Mouse (Mus musculus): Measurements from ENCODE around the gene Rad54l. TPM values are rescaled to one million over a fixed set of nuclear protein-coding genes. Genes with fewer than 3 reads are reported as not detected.

Gene Rad54l
- polyA plus RNA-seq, 1 experiment: 2.7 TPM

GRCm38 (mm10) chr4:116125803-116126386 is 2.4 kb upstream of the Rad54l start:
- DNase-seq (ENCODE audit: low read depth in 1 of 2, low spot score in 2 of 2): no peak
- Histone ChIP-seq H3K27me3 (ENCODE audit: control insufficient read depth, insufficient read depth, low read length) (no peaks in the 10 kb centered on the region), H3K4me3 (ENCODE audit: extremely low read depth, insufficient read depth, insufficient read length) (no peak overlapping the region), H3K27ac (ENCODE audit: insufficient read depth, low read length) (no peak overlapping the region), H3K36me3 (ENCODE audit: control insufficient read depth, insufficient read depth, low read length) (no peaks in the 10 kb centered on the region), H3K4me1 (ENCODE audit: control insufficient read depth, insufficient read depth, insufficient read length) (peaks cover 6% of the 10 kb centered on the region; the same call in 1 of the 2 replicates)
- TF ChIP-seq POLR2A (IDR thresholded peaks at IDR 0.05; ENCODE audit: low read depth, low read length) (no peak), CTCF (IDR thresholded peaks at IDR 0.05; ENCODE audit: extremely low read depth, insufficient read depth, insufficient read length, insufficient replicate concordance) (no peak)
- WGBS: 87% methylated on average over 4 of the region's 4 CpGs

- H3K36me3 ChIP-seq (ENCODE audit: control insufficient read depth, insufficient read depth, low read length): no peaks in the 10 kb centered on the region
- H3K4me1 ChIP-seq (ENCODE audit: control insufficient read depth, insufficient read depth, insufficient read length): peaks cover 6% of the 10 kb centered on the region; the same call in 1 of the 2 replicates
- H3K4me3 ChIP-seq (ENCODE audit: extremely low read depth, insufficient read depth, insufficient read length): no peak overlapping the region
- no peak for DNase-seq (ENCODE audit: low read depth in 1 of 2, low spot score in 2 of 2)
- no peak for TF ChIP-seq POLR2A (IDR thresholded peaks at IDR 0.05; ENCODE audit: low read depth, low read length)
- TF ChIP-seq CTCF (IDR thresholded peaks at IDR 0.05; ENCODE audit: extremely low read depth, insufficient read depth, insufficient read length, insufficient replicate concordance): no peak
- H3K27ac ChIP-seq (ENCODE audit: insufficient read depth, low read length): no peak overlapping the region
- 3% methylated on average over 1 of the region's 1 CpGs for WGBS
- H3K27me3 ChIP-seq (ENCODE audit: control insufficient read depth, insufficient read depth, low read length): no peaks in the 10 kb centered on the region
Measured at GRCm38 (mm10) chr4:116122762-116123161, 728 bp downstream of the Rad54l start.

GRCm38 (mm10) chr4:116111486-116111885 is 12.0 kb downstream of the Rad54l start:
- no peak overlapping the region for H3K27ac ChIP-seq (ENCODE audit: insufficient read depth, low read length)
- no peaks in the 10 kb centered on the region for H3K36me3 ChIP-seq (ENCODE audit: control insufficient read depth, insufficient read depth, low read length)
- TF ChIP-seq POLR2A (IDR thresholded peaks at IDR 0.05; ENCODE audit: low read depth, low read length): no peak
- H3K27me3 ChIP-seq (ENCODE audit: control insufficient read depth, insufficient read depth, low read length): no peaks in the 10 kb centered on the region
- no peak for DNase-seq (ENCODE audit: low read depth in 1 of 2, low spot score in 2 of 2)
- H3K4me3 ChIP-seq (ENCODE audit: extremely low read depth, insufficient read depth, insufficient read length): no peak overlapping the region
- no peaks in the 10 kb centered on the region for H3K4me1 ChIP-seq (ENCODE audit: control insufficient read depth, insufficient read depth, insufficient read length)
- WGBS: 95% methylated on average over 2 of the region's 2 CpGs

GRCm38 (mm10) chr4:116110695-116111094 is 12.8 kb downstream of the Rad54l start:
- no peak for DNase-seq (ENCODE audit: low read depth in 1 of 2, low spot score in 2 of 2)
- Histone ChIP-seq H3K27ac (ENCODE audit: insufficient read depth, low read length) (no peak overlapping the region), H3K4me1 (ENCODE audit: control insufficient read depth, insufficient read depth, insufficient read length) (no peaks in the 10 kb centered on the region), H3K27me3 (ENCODE audit: control insufficient read depth, insufficient read depth, low read length) (no peaks in the 10 kb centered on the region), H3K4me3 (ENCODE audit: extremely low read depth, insufficient read depth, insufficient read length) (no peak overlapping the region), H3K36me3 (ENCODE audit: control insufficient read depth, insufficient read depth, low read length) (no peaks in the 10 kb centered on the region)
- 96% methylated on average over 6 of the region's 6 CpGs for WGBS
- TF ChIP-seq CTCF (IDR thresholded peaks at IDR 0.05; ENCODE audit: extremely low read depth, insufficient read depth, insufficient read length, insufficient replicate concordance): no peak
- no peak for TF ChIP-seq POLR2A (IDR thresholded peaks at IDR 0.05; ENCODE audit: low read depth, low read length)

- Histone ChIP-seq H3K27me3 (ENCODE audit: control insufficient read depth, insufficient read depth, low read length) (no peaks in the 10 kb centered on the region), H3K4me3 (ENCODE audit: extremely low read depth, insufficient read depth, insufficient read length) (no peak overlapping the region), H3K4me1 (ENCODE audit: control insufficient read depth, insufficient read depth, insufficient read length) (no peaks in the 10 kb centered on the region), H3K27ac (ENCODE audit: insufficient read depth, low read length) (no peak overlapping the region), H3K36me3 (ENCODE audit: control insufficient read depth, insufficient read depth, low read length) (peaks cover 3% of the 10 kb centered on the region; the same call in 1 of the 2 replicates)
- DNase-seq (ENCODE audit: low read depth in 1 of 2, low spot score in 2 of 2): no peak
- WGBS: 95% methylated on average over 5 of the region's 5 CpGs
- TF ChIP-seq CTCF (IDR thresholded peaks at IDR 0.05; ENCODE audit: extremely low read depth, insufficient read depth, insufficient read length, insufficient replicate concordance) (no peak), POLR2A (IDR thresholded peaks at IDR 0.05; ENCODE audit: low read depth, low read length) (no peak)
Measured at GRCm38 (mm10) chr4:116105278-116105677, 18.2 kb downstream of the Rad54l start.

- Histone ChIP-seq H3K27ac (ENCODE audit: insufficient read depth, low read length) (no peak overlapping the region), H3K27me3 (ENCODE audit: control insufficient read depth, insufficient read depth, low read length) (no peaks in the 10 kb centered on the region), H3K36me3 (ENCODE audit: control insufficient read depth, insufficient read depth, low read length) (peaks cover 20% of the 10 kb centered on the region), H3K4me1 (ENCODE audit: control insufficient read depth, insufficient read depth, insufficient read length) (no peaks in the 10 kb centered on the region), H3K4me3 (ENCODE audit: extremely low read depth, insufficient read depth, insufficient read length) (no peak overlapping the region)
- no peak for TF ChIP-seq CTCF (IDR thresholded peaks at IDR 0.05; ENCODE audit: extremely low read depth, insufficient read depth, insufficient read length, insufficient replicate concordance)
- TF ChIP-seq POLR2A (IDR thresholded peaks at IDR 0.05; ENCODE audit: low read depth, low read length): no peak
- no peak for DNase-seq (ENCODE audit: low read depth in 1 of 2, low spot score in 2 of 2)
- 81% methylated on average over 7 of the region's 7 CpGs for whole genome bisulfite sequencing
Measured at GRCm38 (mm10) chr4:116100959-116101358, 22.5 kb downstream of the Rad54l start.

- 88% methylated on average over 8 of the region's 8 CpGs for WGBS
- Histone ChIP-seq H3K27ac (ENCODE audit: insufficient read depth, low read length) (no peak overlapping the region), H3K4me1 (ENCODE audit: control insufficient read depth, insufficient read depth, insufficient read length) (no peaks in the 10 kb centered on the region), H3K4me3 (ENCODE audit: extremely low read depth, insufficient read depth, insufficient read length) (no peak overlapping the region), H3K36me3 (ENCODE audit: control insufficient read depth, insufficient read depth, low read length) (peaks cover 34% of the 10 kb centered on the region), H3K27me3 (ENCODE audit: control insufficient read depth, insufficient read depth, low read length) (no peaks in the 10 kb centered on the region)
- no peak for DNase-seq (ENCODE audit: low read depth in 1 of 2, low spot score in 2 of 2)
- TF ChIP-seq POLR2A (IDR thresholded peaks at IDR 0.05; ENCODE audit: low read depth, low read length) (no peak), CTCF (IDR thresholded peaks at IDR 0.05; ENCODE audit: extremely low read depth, insufficient read depth, insufficient read length, insufficient replicate concordance) (no peak)
Measured at GRCm38 (mm10) chr4:116097211-116097610, 26.3 kb downstream of the Rad54l start.
